25 mouse cellular contexts compared by ENCODE assay signal in the genomic region with DNA sequence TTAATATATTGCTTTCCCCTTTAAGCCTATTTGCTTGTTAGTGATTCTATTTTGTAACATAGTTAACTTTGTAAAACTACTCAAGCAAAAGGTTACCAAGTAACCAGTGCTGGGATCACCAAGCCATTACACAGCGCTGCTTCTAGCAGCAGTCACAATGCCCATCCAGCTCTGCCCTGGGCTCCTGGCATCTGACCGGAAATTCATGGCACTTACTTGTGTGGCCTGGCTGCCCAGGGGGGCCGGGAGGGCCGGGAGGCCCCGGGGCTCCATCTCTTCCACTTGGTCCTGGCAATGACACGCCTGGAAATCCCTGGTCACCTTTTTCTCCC.
DNase-seq lines count a peak whose midpoint lies in the region; ATAC-seq and TF ChIP-seq lines count a peak whose summit lies in the region.
"Had no signal": no experiment of that assay in that cellular context is flagged by ENCODE, and none has a peak within 500 bp of the region (broad histone marks: within the 10 kb centered on the region; RNA-seq: fewer than 3 reads in every experiment).

No protein-coding gene starts in this region.

- peaks cover 51% of the 10 kb centered on the region for H3K36me3 ChIP-seq in lung, postnatal 0 days (ENCODE audit: insufficient read depth, low read length)
- peaks cover 44% of the 10 kb centered on the region for H3K36me3 ChIP-seq in kidney, postnatal 0 days (ENCODE audit: insufficient read depth, low read length)
- no peaks in the 10 kb centered on the region for H3K36me3 ChIP-seq in forebrain, embryonic 13.5 days (ENCODE audit: poor library complexity, severe bottlenecking)
- H3K36me3 ChIP-seq in midbrain, embryonic 11.5 days (ENCODE audit: control insufficient read depth, insufficient read depth, low read length): no peaks in the 10 kb centered on the region
- H3K36me3 ChIP-seq: hindbrain, embryonic 12.5 days; midbrain, embryonic 15.5 days; neural tube, embryonic 15.5 days had no signal

- H3K27ac ChIP-seq in lung, postnatal 0 days (ENCODE audit: low read length): 0 out of 2 replicates have a peak overlapping the region, but pooled peaks have one; percentile 2
- peak overlapping the region; percentile 67 for H3K27ac ChIP-seq in kidney, postnatal 0 days
- H3K27ac ChIP-seq in forebrain, embryonic 13.5 days: no peak overlapping the region
- H3K27ac ChIP-seq in midbrain, embryonic 11.5 days (ENCODE audit: low read depth, low read length): no peak overlapping the region
- H3K27ac ChIP-seq: embryonic facial prominence, embryonic 12.5 days; heart, embryonic 15.5 days; hindbrain, embryonic 12.5 days; liver, embryonic 14.5 days; midbrain, embryonic 15.5 days; neural tube, embryonic 15.5 days had no signal

- H3K4me2 ChIP-seq in lung, postnatal 0 days (replicated peaks; ENCODE audit: low read depth, low read length): no peak overlapping the region
- no peak overlapping the region for H3K4me2 ChIP-seq in kidney, postnatal 0 days (ENCODE audit: low read length)
- H3K4me2 ChIP-seq in forebrain, embryonic 13.5 days: no peak overlapping the region
- H3K4me2 ChIP-seq in midbrain, embryonic 11.5 days: no peak overlapping the region
- H3K4me2 ChIP-seq: embryonic facial prominence, embryonic 12.5 days; heart, embryonic 15.5 days; hindbrain, embryonic 12.5 days; midbrain, embryonic 15.5 days; neural tube, embryonic 15.5 days had no signal

- WGBS in lung, postnatal 0 days: 96% methylated on average over 6 of the region's 6 CpGs
- WGBS in kidney, postnatal 0 days: 59% methylated on average over 6 of the region's 6 CpGs
- WGBS in forebrain, embryonic 13.5 days: 77% methylated on average over 6 of the region's 6 CpGs
- WGBS in midbrain, embryonic 11.5 days: 87% methylated on average over 6 of the region's 6 CpGs

- TF ChIP-seq CTCF in lung, postnatal 0 days (IDR thresholded peaks at IDR 0.05): no peak
- TF ChIP-seq CTCF in kidney, postnatal 0 days (IDR thresholded peaks at IDR 0.05; ENCODE audit: low read depth): no peak

- DNase-seq in lung, postnatal 0 days (ENCODE audit: low spot score): no peak
- DNase-seq in lung, postnatal 10 days: no peak
- peak; percentile 61 to 78 for DNase-seq in kidney, adult 8-10 months
- no peak for DNase-seq in kidney, postnatal 0 days (ENCODE audit: low spot score)
- peak; percentile 52 to 62 for DNase-seq in kidney, postnatal 4 days
- DNase-seq in midbrain, embryonic 11.5 days (ENCODE audit: low spot score, missing footprints): no peak
- no peak for DNase-seq in adrenal gland, postnatal 4 days (ENCODE audit: low spot score in 2 of 2)
- DNase-seq: cerebellum, adult 11-12 months; cerebellum, adult 9-11 months; embryo, embryonic 11 days; heart, postnatal 36 days; layer of hippocampus, postnatal 36 days; lung, adult 2 months; spleen, adult 18-20 months; thymus, postnatal 14 days had no signal

- no peaks in the 10 kb centered on the region for H3K4me1 ChIP-seq in lung, postnatal 0 days (ENCODE audit: insufficient read depth, low read depth, low read length)
- H3K4me1 ChIP-seq in kidney, postnatal 0 days (replicated peaks; ENCODE audit: insufficient read depth, low read length): peaks cover 15% of the 10 kb centered on the region; the same call in 1 of the 2 replicates
- H3K4me1 ChIP-seq in forebrain, embryonic 13.5 days: no peaks in the 10 kb centered on the region
- no peaks in the 10 kb centered on the region for H3K4me1 ChIP-seq in midbrain, embryonic 11.5 days (ENCODE audit: control insufficient read depth, insufficient read depth, low read length)
- H3K4me1 ChIP-seq: embryonic facial prominence, embryonic 12.5 days; heart, embryonic 15.5 days; hindbrain, embryonic 12.5 days had no signal

- H3K4me3 ChIP-seq in lung, postnatal 0 days (ENCODE audit: low read depth, low read length): no peak overlapping the region
- no peak overlapping the region for H3K4me3 ChIP-seq in kidney, postnatal 0 days (replicated peaks; ENCODE audit: low read depth, low read length)
- no peak overlapping the region for H3K4me3 ChIP-seq in forebrain, embryonic 13.5 days
- H3K4me3 ChIP-seq in midbrain, embryonic 11.5 days (ENCODE audit: low read depth, low read length): no peak overlapping the region
- H3K4me3 ChIP-seq: embryonic facial prominence, embryonic 12.5 days; heart, embryonic 15.5 days; hindbrain, embryonic 12.5 days; midbrain, embryonic 15.5 days; neural tube, embryonic 15.5 days had no signal

- no peaks in the 10 kb centered on the region for H3K9me3 ChIP-seq in lung, postnatal 0 days (ENCODE audit: low read length)
- H3K9me3 ChIP-seq in kidney, postnatal 0 days (replicated peaks; ENCODE audit: low read length): no peaks in the 10 kb centered on the region
- no peaks in the 10 kb centered on the region for H3K9me3 ChIP-seq in forebrain, embryonic 13.5 days (replicated peaks)
- no peaks in the 10 kb centered on the region for H3K9me3 ChIP-seq in midbrain, embryonic 11.5 days (ENCODE audit: control insufficient read depth, low read length)
- H3K9me3 ChIP-seq: embryonic facial prominence, embryonic 12.5 days; heart, embryonic 15.5 days; hindbrain, embryonic 12.5 days; megakaryocyte, embryonic 14.5 days; midbrain, embryonic 15.5 days; neural tube, embryonic 15.5 days had no signal

- no peak for TF ChIP-seq EP300 in lung, postnatal 0 days (IDR thresholded peaks at IDR 0.05)

- no peaks in the 10 kb centered on the region for H3K27me3 ChIP-seq in lung, postnatal 0 days (replicated peaks; ENCODE audit: insufficient read depth, low read length)
- no peaks in the 10 kb centered on the region for H3K27me3 ChIP-seq in kidney, postnatal 0 days (ENCODE audit: insufficient read depth, low read length)
- H3K27me3 ChIP-seq in forebrain, embryonic 13.5 days: no peaks in the 10 kb centered on the region
- H3K27me3 ChIP-seq in midbrain, embryonic 11.5 days (ENCODE audit: control insufficient read depth, insufficient read depth, low read length): no peaks in the 10 kb centered on the region
- H3K27me3 ChIP-seq: embryonic facial prominence, embryonic 12.5 days; heart, embryonic 15.5 days; hindbrain, embryonic 12.5 days; midbrain, embryonic 15.5 days; neural tube, embryonic 15.5 days had no signal

- H3K9ac ChIP-seq in lung, postnatal 0 days (replicated peaks; ENCODE audit: low read depth): no peak overlapping the region
- 0 out of 2 replicates have a peak overlapping the region, but pooled peaks have one; percentile 27 for H3K9ac ChIP-seq in kidney, postnatal 0 days (ENCODE audit: low read depth, low read length)
- no peak overlapping the region for H3K9ac ChIP-seq in forebrain, embryonic 13.5 days
- H3K9ac ChIP-seq in midbrain, embryonic 11.5 days (ENCODE audit: low read length): no peak overlapping the region
- H3K9ac ChIP-seq: embryonic facial prominence, embryonic 12.5 days; heart, embryonic 15.5 days; hindbrain, embryonic 12.5 days; liver, embryonic 14.5 days; midbrain, embryonic 15.5 days; neural tube, embryonic 15.5 days had no signal

- no peak for ATAC-seq in lung, postnatal 0 days
- peak; percentile 76 for ATAC-seq in kidney, postnatal 0 days (replicated peaks; ENCODE audit: low FRiP score, low read depth)
- no peak for ATAC-seq in forebrain, embryonic 13.5 days
- ATAC-seq in midbrain, embryonic 11.5 days (ENCODE audit: low FRiP score): no peak
- ATAC-seq: forebrain, embryonic 16.5 days; intestine, postnatal 0 days; midbrain, embryonic 15.5 days had no signal

Comparison
In these comparisons a context has a peak if more than half of its experiments do, and no peak if none do; other contexts are left out.
1. DNase-seq: peak in kidney, adult 8-10 months (2 of 2) and kidney, postnatal 4 days (2 of 2); none in lung, postnatal 0 days (single experiment), lung, postnatal 10 days (single experiment), kidney, postnatal 0 days (single experiment), midbrain, embryonic 11.5 days (single experiment) and adrenal gland, postnatal 4 days (0 of 2).
2. H3K27ac ChIP-seq: peak in lung, postnatal 0 days (single experiment) and kidney, postnatal 0 days (single experiment); none in forebrain, embryonic 13.5 days (single experiment) and midbrain, embryonic 11.5 days (single experiment).